Mouse (Mus musculus): ENCODE results near the gene C730034F03Rik. TPM values are rescaled to one million over a fixed set of nuclear protein-coding genes. Genes with fewer than 3 reads are reported as not detected.

The C730034F03Rik gene
- polyA plus RNA-seq, 1 experiment from 2014 or later: 2.8 TPM

DNA sequence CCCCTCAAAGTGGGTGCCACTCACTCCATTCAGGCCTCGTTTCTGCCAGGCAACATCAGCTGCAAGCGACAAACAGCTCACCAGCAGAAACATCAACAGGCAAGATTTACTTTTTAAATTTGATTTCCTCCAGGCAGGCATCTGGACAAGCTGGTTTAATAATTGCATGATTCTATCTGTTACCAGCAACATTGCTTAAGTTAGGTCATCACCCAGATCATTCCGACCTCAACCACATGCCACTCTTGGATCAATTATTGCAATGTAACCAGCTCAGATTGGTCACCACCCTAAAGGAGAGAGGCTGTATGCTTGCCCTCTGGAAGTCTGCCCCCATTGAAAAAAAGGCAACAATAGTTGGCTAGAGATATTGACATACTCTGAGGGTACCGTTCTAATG, 42.1 kb downstream of the C730034F03Rik start:
- Histone ChIP-seq H3K36me3 (ENCODE audit: insufficient read depth, low read length) (no peaks in the 10 kb centered on the region), H3K9ac (replicated peaks; ENCODE audit: low read length) (no peak overlapping the region), H3K4me3 (ENCODE audit: low read length) (no peak overlapping the region), H3K27me3 (ENCODE audit: insufficient read depth, low read length) (no peaks in the 10 kb centered on the region), H3K4me1 (ENCODE audit: insufficient read depth, low read length) (peaks cover 7% of the 10 kb centered on the region), H3K9me3 (ENCODE audit: low read length) (no peaks in the 10 kb centered on the region), H3K4me2 (replicated peaks; ENCODE audit: low read depth, low read length) (no peak overlapping the region), H3K27ac (ENCODE audit: low read length) (no peak overlapping the region)
- ATAC-seq (ENCODE audit: low FRiP score, low TSS enrichment): no peak
- 83% methylated on average over 4 of the region's 4 CpGs for WGBS

GRCm38 (mm10) chr15:89473370-89473769, 44.0 kb downstream of the C730034F03Rik start:
- WGBS: 88% methylated on average over 9 of the region's 9 CpGs
- no peaks in the 10 kb centered on the region for H3K36me3 ChIP-seq (ENCODE audit: insufficient read depth, low read length)
- no peak overlapping the region for H3K4me3 ChIP-seq (ENCODE audit: low read length)
- no peaks in the 10 kb centered on the region for H3K9me3 ChIP-seq (ENCODE audit: low read length)
- no peak overlapping the region for H3K9ac ChIP-seq (replicated peaks; ENCODE audit: low read length)
- H3K4me2 ChIP-seq (replicated peaks; ENCODE audit: low read depth, low read length): no peak overlapping the region
- ATAC-seq (ENCODE audit: low FRiP score, low TSS enrichment): no peak
- H3K27ac ChIP-seq (ENCODE audit: low read length): no peak overlapping the region
- H3K4me1 ChIP-seq (ENCODE audit: insufficient read depth, low read length): peaks cover 7% of the 10 kb centered on the region
- no peaks in the 10 kb centered on the region for H3K27me3 ChIP-seq (ENCODE audit: insufficient read depth, low read length)

- no peaks in the 10 kb centered on the region for H3K9me3 ChIP-seq (ENCODE audit: low read length)
- H3K9ac ChIP-seq (replicated peaks; ENCODE audit: low read length): no peak overlapping the region
- ATAC-seq (ENCODE audit: low FRiP score, low TSS enrichment): no peak
- no peak overlapping the region for H3K4me3 ChIP-seq (ENCODE audit: low read length)
- WGBS: 96% methylated on average over 8 of the region's 8 CpGs
- no peak overlapping the region for H3K27ac ChIP-seq (ENCODE audit: low read length)
- H3K27me3 ChIP-seq (ENCODE audit: insufficient read depth, low read length): no peaks in the 10 kb centered on the region
- H3K4me1 ChIP-seq (ENCODE audit: insufficient read depth, low read length): peaks cover 7% of the 10 kb centered on the region
- no peaks in the 10 kb centered on the region for H3K36me3 ChIP-seq (ENCODE audit: insufficient read depth, low read length)
- H3K4me2 ChIP-seq (replicated peaks; ENCODE audit: low read depth, low read length): no peak overlapping the region
Measured at GRCm38 (mm10) chr15:89473921-89474320, 44.5 kb downstream of the C730034F03Rik start.

DNA sequence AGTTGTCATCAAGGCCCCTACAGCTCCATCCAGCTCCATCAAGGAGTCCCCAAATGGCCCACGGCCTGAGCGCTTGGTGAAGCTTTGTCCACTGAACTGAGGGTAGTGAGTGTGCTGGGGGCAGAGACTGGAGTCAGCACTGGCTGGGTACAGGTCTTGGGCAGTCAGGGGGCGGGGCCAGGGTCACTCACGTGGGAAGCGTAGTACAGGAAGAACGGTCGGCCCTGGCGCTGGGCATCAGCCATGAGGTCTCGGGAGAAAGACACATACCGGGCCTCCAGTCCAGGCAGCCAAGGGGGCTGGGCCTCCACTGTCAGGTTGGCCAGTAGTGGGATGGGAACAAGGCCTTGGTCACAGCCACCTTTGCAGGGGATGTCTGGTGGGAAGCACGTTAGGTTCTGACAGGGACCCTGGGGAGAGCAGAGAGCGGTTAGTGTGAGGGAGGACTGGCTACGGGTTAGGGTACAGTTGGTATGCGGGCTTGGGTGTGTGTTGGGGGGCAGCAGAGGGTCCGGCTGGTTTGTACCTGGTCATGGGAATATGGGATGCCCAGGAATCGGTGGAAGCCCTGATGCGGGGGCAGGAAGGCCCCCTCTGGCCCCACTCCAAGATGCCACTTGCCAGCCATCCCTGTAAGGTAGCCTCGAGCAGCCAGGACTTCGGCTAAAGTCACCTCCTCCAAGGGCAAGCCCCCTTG, 45.4 kb downstream of the C730034F03Rik start:
- Histone ChIP-seq H3K27ac (ENCODE audit: low read length) (no peak overlapping the region), H3K4me2 (replicated peaks; ENCODE audit: low read depth, low read length) (no peak overlapping the region), H3K27me3 (ENCODE audit: insufficient read depth, low read length) (no peaks in the 10 kb centered on the region), H3K9me3 (ENCODE audit: low read length) (no peaks in the 10 kb centered on the region), H3K4me3 (ENCODE audit: low read length) (no peak overlapping the region), H3K36me3 (ENCODE audit: insufficient read depth, low read length) (no peaks in the 10 kb centered on the region), H3K9ac (replicated peaks; ENCODE audit: low read length) (no peak overlapping the region), H3K4me1 (ENCODE audit: insufficient read depth, low read length) (peaks cover 7% of the 10 kb centered on the region)
- WGBS: 95% methylated on average over 19 of the region's 19 CpGs
- ATAC-seq (ENCODE audit: low FRiP score, low TSS enrichment): no peak

GRCm38 (mm10) chr15:89475293-89475600, 45.9 kb downstream of the C730034F03Rik start:
- peak overlapping the region; percentile 80 for H3K9ac ChIP-seq (replicated peaks; ENCODE audit: low read length)
- H3K27ac ChIP-seq (ENCODE audit: low read length): no peak overlapping the region
- H3K4me2 ChIP-seq (replicated peaks; ENCODE audit: low read depth, low read length): peak overlapping the region; percentile 94
- no peaks in the 10 kb centered on the region for H3K36me3 ChIP-seq (ENCODE audit: insufficient read depth, low read length)
- peak overlapping the region; percentile 69 for H3K4me3 ChIP-seq (ENCODE audit: low read length)
- ATAC-seq (ENCODE audit: low FRiP score, low TSS enrichment): no peak
- no peaks in the 10 kb centered on the region for H3K27me3 ChIP-seq (ENCODE audit: insufficient read depth, low read length)
- no peaks in the 10 kb centered on the region for H3K9me3 ChIP-seq (ENCODE audit: low read length)
- peaks cover 7% of the 10 kb centered on the region for H3K4me1 ChIP-seq (ENCODE audit: insufficient read depth, low read length)
- WGBS: 85% methylated on average over 7 of the region's 7 CpGs

DNA sequence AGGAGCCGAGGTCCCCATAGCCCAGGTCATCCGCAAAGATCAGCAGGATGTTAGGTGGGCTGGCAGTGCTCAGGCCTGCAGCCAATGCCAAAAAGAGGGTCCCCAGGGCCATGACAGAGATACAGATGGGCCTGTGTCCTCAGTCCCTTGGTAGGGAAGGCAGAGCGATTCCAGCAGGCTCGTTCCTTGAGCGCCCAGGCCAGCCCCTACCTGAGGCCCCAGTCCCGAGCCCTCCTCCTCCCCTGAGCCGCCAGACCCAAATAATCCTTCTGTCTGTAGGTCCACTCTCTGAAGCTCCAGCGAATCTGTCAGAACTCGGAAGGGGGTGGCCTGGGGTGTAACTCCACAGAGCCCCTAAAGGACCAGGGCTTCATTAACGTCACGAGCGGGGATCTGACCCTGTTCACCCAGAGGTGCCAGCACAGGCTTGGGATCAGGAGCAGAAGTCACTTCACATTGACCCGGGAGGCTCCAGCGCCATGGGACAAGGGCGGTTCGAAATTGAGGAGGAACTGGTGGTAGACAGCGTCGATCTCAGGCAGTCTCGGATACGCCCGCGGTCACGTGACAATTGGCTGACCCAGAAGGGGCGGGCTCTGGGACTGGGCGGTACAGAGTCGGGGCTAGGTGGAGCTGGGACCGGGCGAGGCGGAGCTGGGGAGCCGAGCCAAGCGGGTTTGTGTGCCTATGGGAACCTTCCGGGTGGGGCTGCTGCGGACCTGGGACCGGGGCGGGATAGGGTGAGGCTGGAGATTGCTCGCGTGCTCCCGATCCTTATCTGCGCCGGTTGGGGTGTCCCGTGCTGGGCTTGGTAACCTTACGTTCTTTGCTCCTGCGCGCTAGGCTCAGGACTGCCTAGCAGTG, 46.5 kb downstream of the C730034F03Rik start:
- Histone ChIP-seq H3K9me3 (ENCODE audit: low read length) (no peaks in the 10 kb centered on the region), H3K27ac (ENCODE audit: low read length) (peak overlapping the region; percentile 68; the same call in 1 of the 2 replicates), H3K36me3 (ENCODE audit: insufficient read depth, low read length) (no peaks in the 10 kb centered on the region), H3K27me3 (ENCODE audit: insufficient read depth, low read length) (no peaks in the 10 kb centered on the region), H3K9ac (replicated peaks; ENCODE audit: low read length) (peak overlapping the region; percentile 80), H3K4me3 (ENCODE audit: low read length) (peak overlapping the region; percentile 69), H3K4me1 (ENCODE audit: insufficient read depth, low read length) (peaks cover 7% of the 10 kb centered on the region), H3K4me2 (replicated peaks; ENCODE audit: low read depth, low read length) (peak overlapping the region; percentile 94)
- 9% methylated on average over 42 of the region's 44 CpGs for WGBS
- ATAC-seq (ENCODE audit: low FRiP score, low TSS enrichment): peak; percentile 98

- Histone ChIP-seq H3K4me3 (ENCODE audit: low read length) (peak overlapping the region; percentile 69), H3K4me2 (replicated peaks; ENCODE audit: low read depth, low read length) (peak overlapping the region; percentile 94), H3K27ac (ENCODE audit: low read length) (peak overlapping the region; percentile 68; the same call in 1 of the 2 replicates), H3K9ac (replicated peaks; ENCODE audit: low read length) (peak overlapping the region; percentile 80), H3K4me1 (ENCODE audit: insufficient read depth, low read length) (peaks cover 7% of the 10 kb centered on the region), H3K36me3 (ENCODE audit: insufficient read depth, low read length) (no peaks in the 10 kb centered on the region), H3K27me3 (ENCODE audit: insufficient read depth, low read length) (no peaks in the 10 kb centered on the region), H3K9me3 (ENCODE audit: low read length) (no peaks in the 10 kb centered on the region)
- 4% methylated on average over 5 of the region's 5 CpGs for WGBS
- no peak for ATAC-seq (ENCODE audit: low FRiP score, low TSS enrichment)
Measured at GRCm38 (mm10) chr15:89476475-89476815, 47.1 kb downstream of the C730034F03Rik start.

GRCm38 (mm10) chr15:89477091-89477491, 47.7 kb downstream of the C730034F03Rik start, which contains the start of gene Arsa:
TSS of gene Arsa (minus strand) at chr15:89477425.
- WGBS: 27% methylated on average over 9 of the region's 9 CpGs

GRCm38 (mm10) chr15:89477806-89478205, 48.4 kb downstream of the C730034F03Rik start:
- no peaks in the 10 kb centered on the region for H3K27me3 ChIP-seq (ENCODE audit: insufficient read depth, low read length)
- H3K27ac ChIP-seq (ENCODE audit: low read length): no peak overlapping the region
- H3K4me1 ChIP-seq (ENCODE audit: insufficient read depth, low read length): peaks cover 7% of the 10 kb centered on the region
- peaks cover 3% of the 10 kb centered on the region; the same call in 1 of the 2 replicates for H3K9me3 ChIP-seq (ENCODE audit: low read length)
- peak overlapping the region; percentile 26; the same call in 1 of the 2 replicates for H3K4me2 ChIP-seq (replicated peaks; ENCODE audit: low read depth, low read length)
- no peak overlapping the region for H3K9ac ChIP-seq (replicated peaks; ENCODE audit: low read length)
- no peak for ATAC-seq (ENCODE audit: low FRiP score, low TSS enrichment)
- no peak overlapping the region for H3K4me3 ChIP-seq (ENCODE audit: low read length)
- WGBS: 57% methylated on average over 8 of the region's 8 CpGs
- H3K36me3 ChIP-seq (ENCODE audit: insufficient read depth, low read length): no peaks in the 10 kb centered on the region

More at GRCm38 (mm10) chr15:89477091-89477491, 47.7 kb downstream of the C730034F03Rik start, which contains the start of gene Arsa:
- Histone ChIP-seq H3K9ac (replicated peaks; ENCODE audit: low read length) (peak within 1 kb of the TSS; percentile 80), H3K36me3 (ENCODE audit: insufficient read depth, low read length) (no peaks in the 10 kb centered on the region), H3K4me1 (ENCODE audit: insufficient read depth, low read length) (peaks cover 7% of the 10 kb centered on the region), H3K4me2 (replicated peaks; ENCODE audit: low read depth, low read length) (peak within 1 kb of the TSS; percentile 94), H3K27me3 (ENCODE audit: insufficient read depth, low read length) (no peaks in the 10 kb centered on the region), H3K9me3 (ENCODE audit: low read length) (no peaks in the 10 kb centered on the region), H3K27ac (ENCODE audit: low read length) (peak within 1 kb of the TSS; percentile 68; the same call in 1 of the 2 replicates), H3K4me3 (ENCODE audit: low read length) (peak within 1 kb of the TSS; percentile 69)
- ATAC-seq (ENCODE audit: low FRiP score, low TSS enrichment): no peak

DNA sequence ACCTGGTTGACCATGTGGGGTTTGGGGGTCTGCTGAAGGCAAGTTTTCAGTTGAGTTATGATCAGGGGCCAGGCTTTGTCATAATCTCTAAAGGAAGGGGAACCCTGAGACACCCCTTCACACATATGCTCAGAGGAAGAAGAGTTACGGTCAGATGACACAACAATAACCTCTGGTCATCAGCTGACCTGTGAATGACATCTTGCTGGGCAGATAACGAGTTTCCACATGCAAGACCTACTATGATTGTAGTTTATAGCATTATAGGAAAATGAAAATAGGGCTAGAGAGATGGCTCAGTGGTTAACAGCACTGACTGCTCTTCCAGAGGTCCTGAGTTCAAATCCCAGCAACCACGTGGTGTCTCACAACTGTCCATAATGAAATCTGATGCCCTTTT, 49.2 kb downstream of the C730034F03Rik start:
- H3K4me3 ChIP-seq (ENCODE audit: low read length): no peak overlapping the region
- 84% methylated on average over 3 of the region's 3 CpGs for WGBS
- H3K27ac ChIP-seq (ENCODE audit: low read length): no peak overlapping the region
- peaks cover 3% of the 10 kb centered on the region; the same call in 1 of the 2 replicates for H3K9me3 ChIP-seq (ENCODE audit: low read length)
- ATAC-seq (ENCODE audit: low FRiP score, low TSS enrichment): no peak
- H3K36me3 ChIP-seq (ENCODE audit: insufficient read depth, low read length): no peaks in the 10 kb centered on the region
- peaks cover 7% of the 10 kb centered on the region for H3K4me1 ChIP-seq (ENCODE audit: insufficient read depth, low read length)
- H3K27me3 ChIP-seq (ENCODE audit: insufficient read depth, low read length): no peaks in the 10 kb centered on the region
- no peak overlapping the region for H3K9ac ChIP-seq (replicated peaks; ENCODE audit: low read length)
- no peak overlapping the region for H3K4me2 ChIP-seq (replicated peaks; ENCODE audit: low read depth, low read length)

All from kidney, embryonic 16.5 days (tissue).